Mouse (Mus musculus) liver, embryonic 11.5 days (tissue): ENCODE measurements around the gene Gm12166. TPM values are rescaled to one million over a fixed set of nuclear protein-coding genes. Genes with fewer than 3 reads are reported as not detected.
"Not testable (repeated sequence)": the region's sequence is repeated elsewhere in the genome, so short reads cannot be mapped to it uniquely, and the experiment has no call there.

Experiments used
- ATAC-seq: fragments of 200-750 bp; cut with Nextera tagmentation; replicated peaks from 2 replicates; pipeline ENCODE4 v1.8.0; 2017; ENCODE audit warnings: moderate number of reproducible peaks, mild to moderate bottlenecking, moderate TSS enrichment, moderate library complexity; ENCODE audit not compliant: low FRiP score
- DNase-seq: peaks from one replicate; pipeline ENCODE4 v3.0.0-alpha.2; 2017; ENCODE audit warnings: low spot score
- H3K27ac ChIP-seq: fragments of 300-500 bp; sonication (generic); 2 replicates; pipeline ENCODE4 v1.5.1; 2014; ENCODE audit warnings: mild to moderate bottlenecking, low read depth, low read length, control low read depth
- H3K27me3 ChIP-seq: fragments of 300-500 bp; sonication (generic); replicated peaks from 2 replicates; pipeline ENCODE4 v1.6.1; 2014; ENCODE audit warnings: low read length, mixed read lengths; ENCODE audit not compliant: control insufficient read depth, insufficient read depth
- H3K36me3 ChIP-seq: fragments of 300-500 bp; sonication (generic); 2 replicates; pipeline ENCODE4 v1.6.1; 2014; ENCODE audit warnings: mild to moderate bottlenecking, low read length, moderate library complexity, mixed read lengths; ENCODE audit not compliant: control insufficient read depth, insufficient read depth
- H3K4me1 ChIP-seq: fragments of 300-500 bp; sonication (generic); replicated peaks from 2 replicates; pipeline ENCODE4 v1.6.1; 2014; ENCODE audit warnings: low read length, mixed read lengths; ENCODE audit not compliant: control insufficient read depth, insufficient read depth
- H3K4me2 ChIP-seq: fragments of 300-500 bp; sonication (generic); 2 replicates; pipeline ENCODE4 v1.6.1; 2014; ENCODE audit warnings: mild to moderate bottlenecking, control low read depth, moderate library complexity
- H3K4me3 ChIP-seq: fragments of 300-500 bp; sonication (generic); 2 replicates; pipeline ENCODE4 v1.5.1; 2014; ENCODE audit warnings: low read depth, low read length, control low read depth
- H3K9ac ChIP-seq: fragments of 300-500 bp; sonication (generic); 2 replicates; pipeline ENCODE4 v1.6.1; 2014; ENCODE audit warnings: low read depth, low read length, control low read depth
- H3K9me3 ChIP-seq: fragments of 300-500 bp; sonication (generic); 2 replicates; pipeline ENCODE4 v1.6.1; 2016; ENCODE audit warnings: low read length, inconsistent platforms, mixed read lengths; ENCODE audit not compliant: control insufficient read depth
- WGBS: fragments of 180-500 bp; shearing (Covaris S2); extraction: QIAGEN DNeasy Blood & Tissue Kit; methylation state at CpG from one replicate; pipeline ENCODE4 v1.1.7; 2014; 5-methylcytosine and 5-hydroxymethylcytosine counted together
- polyA plus RNA-seq: library from polyadenylated mRNA; unstranded; fragments of >200 nt; fragmentation: Nextera tagmentation; extraction: Ambion mirVana; gene quantifications from 2 replicates; pipeline ENCODE4 v1.2.1, GENCODE M21; 2014

The Gm12166 gene
- polyA plus RNA-seq, 1 experiment from 2014 or later: 5.5 TPM

DNA sequence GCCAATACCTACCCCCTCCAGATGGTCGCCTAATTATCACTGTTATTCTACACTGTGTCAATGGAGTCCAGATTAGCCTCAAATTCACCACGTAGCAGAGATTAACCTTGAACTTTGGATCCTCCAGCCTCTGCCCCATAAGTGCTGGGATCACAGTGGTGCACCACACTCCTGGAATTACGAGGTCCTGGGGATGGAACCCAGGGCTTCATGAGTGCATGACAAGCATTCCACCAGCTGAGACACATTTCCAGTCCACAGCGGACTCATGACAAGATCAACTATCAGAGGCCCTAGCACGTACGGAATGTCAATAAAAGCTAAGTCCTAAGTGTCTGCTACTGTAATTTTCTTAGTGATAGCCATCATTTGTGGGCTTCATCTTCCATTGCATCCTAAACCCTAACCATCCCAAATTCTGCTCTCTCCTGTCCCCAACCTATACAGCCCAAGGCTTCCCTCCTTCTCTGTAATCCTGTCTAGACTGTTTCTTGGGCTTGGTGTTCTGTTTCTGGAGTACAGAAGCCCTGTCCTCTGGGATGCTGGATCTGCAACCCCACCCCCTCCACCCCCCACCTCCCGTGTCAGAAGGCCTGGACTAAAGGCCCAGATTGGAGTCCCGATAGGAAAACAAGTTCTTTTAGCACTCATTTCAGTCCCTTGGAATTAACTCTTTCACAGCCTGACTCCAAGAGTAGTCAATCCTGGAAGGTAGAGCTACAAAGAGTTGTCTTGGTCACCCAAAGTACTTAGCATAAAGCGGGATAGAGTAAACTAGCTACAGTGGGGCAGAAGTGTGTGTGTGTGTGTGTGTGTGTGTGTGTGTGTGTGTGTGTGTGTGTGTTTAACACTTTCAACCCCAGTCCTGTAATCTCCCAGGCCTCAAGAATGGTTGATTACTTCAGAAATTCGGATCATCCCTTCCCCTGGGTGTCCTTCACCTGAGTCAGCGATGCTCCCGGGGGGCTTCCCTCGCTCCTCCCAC is 3.1 kb upstream of the Gm12166 start:
- H3K9ac ChIP-seq: no peak overlapping the region; the same call in 1 of the 2 replicates
- DNase-seq: no peak
- H3K27ac ChIP-seq: no peak overlapping the region

DNA sequence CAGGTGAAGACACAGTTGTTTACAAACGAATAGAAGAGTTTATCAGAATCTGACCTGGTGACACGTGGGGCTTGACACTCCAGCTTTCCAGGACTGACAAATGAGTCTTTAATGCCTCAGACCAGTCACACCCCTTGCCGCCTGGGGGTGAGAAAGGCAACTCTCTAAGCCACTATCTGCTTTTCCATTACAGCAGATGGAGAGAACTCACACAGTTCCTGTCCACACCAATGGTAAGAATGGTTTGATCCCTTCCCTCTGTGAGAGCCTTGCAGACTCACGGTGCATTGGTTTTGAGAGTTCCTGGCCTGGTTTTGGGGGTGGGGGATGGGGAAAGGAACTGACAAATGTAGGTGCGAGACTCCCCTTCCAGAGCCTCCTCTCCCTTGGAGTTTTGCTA is 2.2 kb upstream of the Gm12166 start:
- Histone ChIP-seq H3K4me3 (no peak overlapping the region), H3K27ac (no peak overlapping the region), H3K36me3 (no peaks in the 10 kb centered on the region), H3K9ac (no peak overlapping the region), H3K4me1 (peaks cover 17% of the 10 kb centered on the region), H3K4me2 (no peak overlapping the region), H3K27me3 (peaks cover 38% of the 10 kb centered on the region), H3K9me3 (no peaks in the 10 kb centered on the region)
- no peak for ATAC-seq
- no peak for DNase-seq
- WGBS: 25% methylated on average over 5 of the region's 5 CpGs

More for the DNA sequence above, 3.1 kb upstream of the Gm12166 start:
- H3K4me2 ChIP-seq: peak overlapping the region; percentile 70
- ATAC-seq: peak; percentile 19; the same call in 1 of the 2 replicates
- peak overlapping the region; percentile 56 for H3K4me3 ChIP-seq
- peaks cover 38% of the 10 kb centered on the region for H3K27me3 ChIP-seq
- no peaks in the 10 kb centered on the region for H3K36me3 ChIP-seq
- H3K4me1 ChIP-seq: peaks cover 17% of the 10 kb centered on the region
- no peaks in the 10 kb centered on the region for H3K9me3 ChIP-seq
- WGBS: 21% methylated on average over 13 of the region's 13 CpGs

DNA sequence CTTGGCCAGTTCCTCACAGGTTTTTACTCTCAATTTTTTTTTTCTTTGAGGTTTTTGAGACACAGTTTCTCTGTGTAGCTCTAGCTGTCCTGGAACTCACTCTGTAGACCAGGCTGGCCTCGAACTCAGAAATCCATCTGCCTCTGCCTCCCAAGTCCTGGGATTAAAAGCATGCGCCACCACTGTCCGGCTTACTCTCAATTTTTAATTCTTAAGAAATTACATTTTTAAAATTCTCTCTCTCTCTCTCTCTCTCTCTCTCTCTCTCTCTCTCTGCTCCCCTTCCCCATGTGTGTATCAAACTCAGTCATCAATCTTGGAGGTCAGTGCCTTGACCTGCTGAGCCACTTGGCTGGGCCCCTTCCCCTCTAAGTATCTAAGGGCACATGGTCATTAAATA is 1.3 kb upstream of the Gm12166 start:
- not testable (repeated sequence) for H3K27ac ChIP-seq, H3K9me3 ChIP-seq, DNase-seq, ATAC-seq, H3K9ac ChIP-seq, H3K4me2 ChIP-seq, H3K4me3 ChIP-seq, H3K36me3 ChIP-seq
- H3K27me3 ChIP-seq: peaks cover 38% of the 10 kb centered on the region
- H3K4me1 ChIP-seq: peaks cover 17% of the 10 kb centered on the region
- WGBS: 87% methylated on average over 3 of the region's 3 CpGs

DNA sequence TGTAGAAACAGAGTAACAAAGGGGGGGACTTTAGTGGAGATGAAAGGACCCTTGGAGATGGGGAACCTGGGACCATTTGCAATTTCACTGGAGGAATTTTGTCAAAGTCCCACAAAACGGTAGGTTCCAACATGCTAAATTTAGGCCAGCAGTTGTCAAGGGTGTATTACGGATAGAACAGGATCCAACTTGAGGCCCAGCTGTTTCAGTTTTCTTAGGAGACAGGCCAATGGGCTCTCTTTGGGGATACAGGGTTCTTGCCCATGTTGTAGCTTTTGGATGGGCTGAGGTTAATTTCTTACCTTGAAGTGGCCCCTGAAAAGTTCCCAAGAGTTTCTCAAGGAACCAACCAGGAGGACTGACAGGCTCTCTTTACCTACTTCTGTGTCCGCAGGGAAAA is 4.9 kb downstream of the Gm12166 start:
- no peak overlapping the region for H3K4me2 ChIP-seq
- no peak for ATAC-seq

DNA sequence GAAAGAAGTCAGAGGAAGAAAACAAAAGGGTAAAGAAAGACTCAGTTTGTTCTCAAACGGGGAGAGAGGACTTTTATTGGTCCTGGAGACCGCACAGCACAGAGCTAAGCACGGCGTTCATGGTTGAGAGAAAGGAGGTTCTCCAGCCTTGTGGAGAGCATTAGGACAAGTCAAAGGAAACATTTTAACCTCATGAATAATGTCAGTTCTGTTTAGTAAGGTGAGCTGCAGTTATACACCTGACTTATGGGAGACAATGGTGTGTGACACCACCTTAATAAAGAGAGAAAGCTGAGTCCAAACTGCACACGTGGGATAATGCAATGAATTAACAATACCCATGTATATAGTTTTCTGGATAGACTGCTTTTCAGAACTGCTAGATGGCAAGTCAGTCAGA is 7.3 kb downstream of the Gm12166 start:
- H3K4me1 ChIP-seq: no peaks in the 10 kb centered on the region
- H3K9me3 ChIP-seq: no peaks in the 10 kb centered on the region
- no peak overlapping the region for H3K4me2 ChIP-seq
- H3K27me3 ChIP-seq: no peaks in the 10 kb centered on the region
- no peak overlapping the region for H3K9ac ChIP-seq
- 89% methylated on average over 5 of the region's 5 CpGs for WGBS
- no peaks in the 10 kb centered on the region for H3K36me3 ChIP-seq
- DNase-seq (no peak), ATAC-seq (no peak)
- no peak overlapping the region for H3K27ac ChIP-seq
- no peak overlapping the region for H3K4me3 ChIP-seq

More for the DNA sequence above, 4.9 kb downstream of the Gm12166 start:
- Histone ChIP-seq H3K36me3 (no peaks in the 10 kb centered on the region), H3K27ac (no peak overlapping the region), H3K27me3 (no peaks in the 10 kb centered on the region), H3K4me1 (no peaks in the 10 kb centered on the region), H3K9me3 (no peaks in the 10 kb centered on the region), H3K9ac (no peak overlapping the region), H3K4me3 (no peak overlapping the region)
- WGBS: 82% methylated on average over 3 of the region's 3 CpGs
- DNase-seq: no peak

DNA sequence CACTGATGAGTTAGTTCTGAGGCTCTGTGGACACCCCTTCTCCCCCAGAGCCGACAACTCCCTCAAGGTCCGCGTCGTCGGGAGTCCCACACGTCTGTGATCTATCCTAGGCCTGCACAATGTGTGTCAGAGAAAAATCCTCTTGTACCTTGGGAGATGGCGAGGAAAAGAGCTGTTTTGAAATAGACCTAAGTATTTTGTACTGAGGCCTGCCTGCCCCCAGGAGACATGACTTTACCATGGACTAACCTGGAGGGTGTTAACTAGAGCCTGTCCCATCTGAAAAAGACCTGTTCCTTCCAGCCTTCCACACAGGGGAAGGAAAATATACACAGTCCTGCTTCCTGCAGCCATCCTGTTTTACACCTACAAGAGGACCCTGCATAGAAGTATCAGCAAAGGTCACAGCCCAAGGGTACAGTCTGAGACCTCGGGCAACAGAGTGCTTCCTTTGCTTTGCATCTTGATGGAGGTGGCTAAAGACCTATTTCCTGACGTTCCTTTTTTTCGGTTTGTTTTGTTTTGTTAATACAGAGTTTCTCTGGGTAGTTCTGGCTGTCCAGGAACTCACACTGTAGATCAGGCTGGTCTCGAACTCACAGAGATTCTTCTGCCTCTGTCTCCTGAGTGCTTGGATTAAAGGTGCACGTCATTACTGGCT is 10.4 kb downstream of the Gm12166 start:
- Histone ChIP-seq H3K27me3 (no peaks in the 10 kb centered on the region), H3K36me3 (no peaks in the 10 kb centered on the region), H3K9ac (no peak overlapping the region), H3K27ac (no peak overlapping the region), H3K4me3 (no peak overlapping the region), H3K9me3 (no peaks in the 10 kb centered on the region), H3K4me2 (no peak overlapping the region), H3K4me1 (no peaks in the 10 kb centered on the region)
- WGBS: 73% methylated on average over 12 of the region's 12 CpGs
- no peak for DNase-seq
- ATAC-seq: no peak

DNA sequence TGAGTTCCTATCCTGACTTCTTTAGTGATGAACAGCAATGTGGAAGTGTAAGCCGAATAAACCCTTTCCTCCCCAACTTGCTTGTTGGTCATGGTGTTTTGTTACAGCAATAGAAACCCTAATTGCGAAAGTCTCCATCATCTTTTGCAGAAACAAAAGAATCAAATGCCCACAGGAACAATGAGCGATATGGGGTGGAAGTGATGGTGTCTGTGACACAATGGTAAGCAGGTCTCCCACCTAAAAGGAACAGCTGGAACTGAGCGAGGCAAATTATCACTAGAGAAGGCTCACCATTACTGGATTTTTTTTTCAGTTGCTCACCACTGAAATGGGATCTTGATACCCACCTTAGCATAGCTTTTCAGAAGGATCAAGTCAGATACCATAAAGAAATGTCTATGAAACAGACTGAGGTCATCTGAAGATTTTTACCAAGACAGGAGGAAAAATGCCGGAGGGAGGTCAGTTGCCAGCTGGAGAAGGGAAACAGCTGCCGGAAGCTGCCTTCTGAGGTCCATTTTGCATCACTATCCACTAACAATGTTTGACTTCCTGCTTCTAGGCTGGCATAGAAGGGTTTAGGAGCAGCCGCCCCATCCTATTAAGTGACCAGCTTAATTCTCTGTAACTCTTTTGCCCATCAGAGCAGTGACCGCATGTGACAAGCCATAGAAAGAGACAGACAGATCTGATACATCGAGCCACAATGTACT is 11.1 kb downstream of the Gm12166 start:
- 73% methylated on average over 9 of the region's 9 CpGs for WGBS
- Histone ChIP-seq H3K4me1 (no peaks in the 10 kb centered on the region), H3K4me2 (no peak overlapping the region), H3K9me3 (no peaks in the 10 kb centered on the region), H3K27ac (no peak overlapping the region), H3K9ac (no peak overlapping the region), H3K27me3 (no peaks in the 10 kb centered on the region), H3K36me3 (no peaks in the 10 kb centered on the region), H3K4me3 (no peak overlapping the region)
- no peak for ATAC-seq
- DNase-seq: no peak

DNA sequence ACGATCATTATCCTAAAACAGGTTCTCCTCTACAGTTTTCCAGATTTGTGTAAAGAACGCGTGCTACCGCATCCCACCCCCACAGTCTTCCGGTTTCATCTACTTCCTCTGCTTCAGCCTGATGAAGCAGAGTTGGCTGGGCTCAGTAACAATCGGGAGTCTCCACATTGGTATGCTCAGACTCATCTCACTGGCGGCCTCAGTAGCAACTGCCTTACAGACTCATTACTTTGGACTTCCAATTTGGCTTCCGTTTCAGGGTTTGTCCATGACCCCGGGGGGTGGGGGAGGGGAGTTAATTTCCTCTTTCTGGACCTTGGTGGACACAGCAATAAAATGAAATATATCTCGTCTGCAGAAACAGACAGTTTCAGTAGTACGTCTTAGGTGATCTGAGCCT is 12.8 kb downstream of the Gm12166 start:
- Histone ChIP-seq H3K27me3 (no peaks in the 10 kb centered on the region), H3K4me1 (no peaks in the 10 kb centered on the region), H3K4me2 (peak overlapping the region; percentile 4; the same call in 1 of the 2 replicates), H3K27ac (no peak overlapping the region), H3K36me3 (no peaks in the 10 kb centered on the region), H3K4me3 (no peak overlapping the region), H3K9ac (no peak overlapping the region), H3K9me3 (no peaks in the 10 kb centered on the region)
- no peak for ATAC-seq
- WGBS: 42% methylated on average over 11 of the region's 11 CpGs
- no peak for DNase-seq
